Mouse (Mus musculus) midbrain, embryonic 16.5 days (tissue): ENCODE measurements at regions not wholly inside any gene's neighbourhood (a gene's known extent, or its start where the extent isn't known, plus 50 kb on each side); places are given as distances from the start of the nearest gene placed in this dataset.

ENCODE experiments used
- ATAC-seq: fragments of 200-750 bp; cut with Nextera tagmentation; 2 replicates; pipeline ENCODE4 v1.8.0; 2017; ENCODE audit warnings: moderate TSS enrichment
- H3K27ac ChIP-seq: fragments of 300-500 bp; sonication (generic); 2 replicates; pipeline ENCODE4 v1.5.1; 2014; ENCODE audit warnings: mild to moderate bottlenecking, low read length, mixed read lengths
- H3K27me3 ChIP-seq: fragments of 300-500 bp; sonication (generic); 2 replicates; pipeline ENCODE4 v1.6.1; 2014; ENCODE audit warnings: low read depth, low read length, mixed read lengths; ENCODE audit not compliant: control insufficient read depth, insufficient read depth
- H3K36me3 ChIP-seq: fragments of 300-500 bp; sonication (generic); 2 replicates; pipeline ENCODE4 v1.6.1; 2014; ENCODE audit warnings: mild to moderate bottlenecking, low read length, moderate library complexity, mixed read lengths; ENCODE audit not compliant: control insufficient read depth, insufficient read depth
- H3K4me1 ChIP-seq: fragments of 300-500 bp; sonication (generic); 2 replicates; pipeline ENCODE4 v1.6.1; 2014; ENCODE audit warnings: mild to moderate bottlenecking, low read length, mixed read lengths; ENCODE audit not compliant: control insufficient read depth, insufficient read depth
- H3K4me2 ChIP-seq: fragments of 300-500 bp; sonication (generic); 2 replicates; pipeline ENCODE4 v1.6.1; 2014; ENCODE audit warnings: mild to moderate bottlenecking, low read length, mixed read lengths
- H3K4me3 ChIP-seq: fragments of 300-500 bp; sonication (generic); 2 replicates; pipeline ENCODE4 v1.5.1; 2014; ENCODE audit warnings: low read depth, mild to moderate bottlenecking, low read length, moderate library complexity, mixed read lengths
- H3K9ac ChIP-seq: fragments of 300-500 bp; sonication (generic); 2 replicates; pipeline ENCODE4 v1.6.1; 2014; ENCODE audit warnings: low read depth, low read length, mixed read lengths
- H3K9me3 ChIP-seq: fragments of 300-500 bp; sonication (generic); replicated peaks from 2 replicates; pipeline ENCODE4 v1.6.1; 2014; ENCODE audit warnings: mild to moderate bottlenecking, low read length, mixed read lengths; ENCODE audit not compliant: control insufficient read depth, poor library complexity, severe bottlenecking
- WGBS: fragments of 180-500 bp; shearing (Covaris S2); extraction: QIAGEN DNeasy Blood & Tissue Kit; methylation state at CpG from one replicate; pipeline ENCODE4 v1.1.7; 2014; 5-methylcytosine and 5-hydroxymethylcytosine counted together

DNA sequence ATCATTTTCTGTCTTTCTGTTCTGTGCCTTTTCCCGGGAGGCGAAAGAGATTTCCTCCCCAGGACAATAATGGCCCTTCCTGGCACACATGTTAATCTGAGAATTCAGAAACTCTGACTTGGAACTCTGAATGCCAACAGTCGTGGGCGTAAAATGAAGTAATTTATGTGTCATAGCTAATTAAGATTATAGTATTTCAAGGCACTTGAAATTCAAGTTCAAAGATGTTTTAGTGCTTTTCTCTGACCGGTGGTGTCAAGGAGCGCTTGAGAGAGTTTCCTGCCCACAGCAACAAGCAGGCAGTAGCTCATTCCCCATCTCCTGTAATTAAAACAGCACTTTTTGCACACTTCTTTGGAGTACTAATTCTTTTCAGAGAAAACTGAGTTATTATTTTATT lies 1465.9 kb downstream of the 4930444P10Rik start:
- no peaks in the 10 kb centered on the region for H3K9me3 ChIP-seq
- 56% methylated on average over 6 of the region's 6 CpGs for WGBS
- no peaks in the 10 kb centered on the region for H3K4me1 ChIP-seq
- no peak overlapping the region for H3K9ac ChIP-seq
- no peak overlapping the region for H3K4me2 ChIP-seq
- H3K36me3 ChIP-seq, result no peaks in the 10 kb centered on the region
- H3K27me3 ChIP-seq, result no peaks in the 10 kb centered on the region
- no peak overlapping the region for H3K4me3 ChIP-seq
- no peak for ATAC-seq
- no peak overlapping the region for H3K27ac ChIP-seq

DNA sequence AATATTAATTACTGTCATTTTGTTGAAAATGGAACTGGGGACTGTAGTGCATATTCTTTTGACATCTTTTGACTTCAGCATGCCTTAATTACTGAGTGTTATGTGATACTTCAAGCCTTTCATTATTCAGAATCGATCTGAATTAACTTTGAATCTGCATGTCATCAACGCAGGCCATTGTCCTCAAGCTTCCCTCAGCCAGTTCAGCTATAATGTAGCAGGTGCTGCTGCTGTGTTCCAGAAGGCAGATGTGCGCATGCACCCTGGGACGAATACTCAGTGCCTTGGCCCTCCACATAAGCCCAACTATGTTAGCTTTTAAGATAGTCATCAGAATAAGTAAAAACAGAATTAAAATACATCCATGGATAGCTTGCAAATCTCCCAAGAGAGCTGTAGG lies 1466.4 kb downstream of the 4930444P10Rik start:
- Histone ChIP-seq H3K36me3 (no peaks in the 10 kb centered on the region), H3K27ac (no peak overlapping the region), H3K9me3 (no peaks in the 10 kb centered on the region), H3K9ac (no peak overlapping the region), H3K4me3 (no peak overlapping the region), H3K4me1 (no peaks in the 10 kb centered on the region), H3K27me3 (no peaks in the 10 kb centered on the region), H3K4me2 (no peak overlapping the region)
- WGBS, result 61% methylated on average over 4 of the region's 4 CpGs
- no peak for ATAC-seq

DNA sequence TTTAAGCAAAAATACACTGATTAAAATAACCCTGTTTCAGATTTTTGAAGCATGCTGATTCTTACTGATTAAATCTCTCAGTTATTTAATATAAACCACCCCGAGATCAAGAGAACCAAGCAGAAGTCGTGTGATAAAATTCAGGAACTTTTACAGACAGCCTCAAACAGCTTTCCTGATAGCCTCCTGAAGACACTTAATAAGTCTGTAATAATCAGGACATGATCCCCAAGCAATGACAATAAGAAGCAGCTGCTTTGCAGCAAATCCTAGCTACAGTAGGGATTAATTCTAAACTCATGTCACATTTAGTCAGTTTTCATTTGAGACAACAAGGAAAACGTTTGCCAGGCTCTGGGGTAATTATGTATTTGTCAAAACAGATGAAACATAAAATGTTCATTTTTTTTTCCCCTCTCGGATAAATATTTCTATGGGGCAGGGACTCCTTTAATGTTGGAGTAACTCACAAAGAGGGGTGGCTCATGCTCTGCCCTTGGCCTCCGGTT lies 1472.1 kb downstream of the 4930444P10Rik start:
- WGBS, result 53% methylated on average over 5 of the region's 5 CpGs
- Histone ChIP-seq H3K27me3 (no peaks in the 10 kb centered on the region), H3K4me3 (no peak overlapping the region), H3K27ac (no peak overlapping the region), H3K4me1 (no peaks in the 10 kb centered on the region), H3K4me2 (no peak overlapping the region), H3K36me3 (no peaks in the 10 kb centered on the region), H3K9ac (no peak overlapping the region), H3K9me3 (no peaks in the 10 kb centered on the region)
- 0 out of 2 replicates have a peak, but pooled peaks have one; percentile 36 for ATAC-seq

DNA sequence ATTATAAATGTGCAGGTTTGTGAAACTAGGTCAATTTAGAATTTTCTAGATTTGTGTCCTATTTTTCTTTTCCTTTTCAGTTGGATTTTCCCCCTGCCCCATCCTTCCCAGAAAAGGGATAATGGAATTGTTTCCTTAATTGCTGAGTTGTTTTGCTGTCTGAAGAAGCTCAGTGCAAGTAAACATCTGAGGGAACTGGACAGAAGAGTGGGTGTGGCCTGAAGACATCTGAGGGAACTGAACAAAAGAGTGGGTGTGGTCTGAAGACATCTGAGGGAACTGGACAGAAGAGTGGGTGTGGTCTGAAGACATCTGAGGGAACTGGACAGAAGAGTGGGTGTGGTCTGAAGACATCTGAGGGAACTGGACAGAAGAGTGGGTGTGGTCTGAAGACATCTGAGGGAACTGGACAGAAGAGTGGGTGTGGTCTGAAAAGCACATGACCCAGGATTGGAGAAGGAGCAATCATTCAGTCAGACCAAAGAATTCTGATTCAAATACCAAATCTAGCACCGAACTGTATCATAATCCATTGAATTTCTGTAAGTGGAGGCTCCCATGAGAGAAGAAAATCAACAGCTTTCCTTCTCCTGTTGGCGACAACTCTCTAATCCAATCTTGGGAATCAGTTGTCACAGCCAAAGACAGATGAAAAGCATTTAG lies 1479.8 kb downstream of the 4930444P10Rik start:
- Histone ChIP-seq H3K27me3 (no peaks in the 10 kb centered on the region), H3K4me3 (no peak overlapping the region), H3K4me2 (no peak overlapping the region), H3K9ac (no peak overlapping the region), H3K36me3 (no peaks in the 10 kb centered on the region), H3K27ac (no peak overlapping the region), H3K9me3 (no peaks in the 10 kb centered on the region), H3K4me1 (no peaks in the 10 kb centered on the region)
- no peak for ATAC-seq
- 96% methylated on average over 2 of the region's 2 CpGs for WGBS

DNA sequence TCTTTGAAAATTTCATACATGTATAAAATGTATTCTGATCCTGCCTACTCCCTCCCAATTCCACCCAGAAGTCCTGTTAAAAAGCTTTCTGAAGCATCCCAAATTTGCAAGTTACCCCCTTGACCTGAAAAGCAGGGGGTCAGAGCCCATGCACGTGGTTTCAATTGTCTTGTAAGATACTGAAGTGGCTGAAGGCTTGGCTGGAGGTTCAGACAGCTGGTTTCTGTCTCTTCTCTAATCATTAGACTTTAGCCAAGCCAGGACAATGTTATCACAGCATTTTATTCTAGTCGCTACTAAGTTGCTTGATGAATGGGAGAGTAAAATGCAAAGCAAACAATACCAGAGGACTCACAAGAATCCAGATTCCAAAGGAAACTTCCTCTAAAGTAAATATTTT lies 1484.1 kb downstream of the 4930444P10Rik start:
- Histone ChIP-seq H3K9ac (no peak overlapping the region), H3K4me2 (no peak overlapping the region), H3K4me3 (no peak overlapping the region), H3K9me3 (no peaks in the 10 kb centered on the region), H3K36me3 (no peaks in the 10 kb centered on the region), H3K27me3 (no peaks in the 10 kb centered on the region), H3K4me1 (no peaks in the 10 kb centered on the region), H3K27ac (no peak overlapping the region)
- 27% methylated on average over 2 of the region's 2 CpGs for WGBS
- no peak for ATAC-seq

DNA sequence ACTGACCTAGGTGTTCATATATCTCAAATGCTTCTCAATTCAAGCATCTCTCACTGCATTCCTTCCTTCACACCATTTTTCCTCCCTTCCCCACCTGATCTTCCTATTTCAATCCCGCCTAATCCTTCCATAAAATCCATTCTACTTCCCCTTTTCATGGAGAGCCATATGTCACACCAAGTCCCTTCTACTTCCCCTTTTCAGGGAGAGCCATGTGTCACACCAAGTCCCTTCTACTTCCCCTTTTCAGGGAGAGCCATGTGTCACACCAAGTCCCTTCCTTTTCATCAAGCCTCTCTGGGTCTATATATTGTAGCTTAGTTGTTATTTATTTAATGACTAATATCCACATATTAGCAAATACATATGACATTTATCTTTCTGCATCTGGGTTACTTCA lies 1497.2 kb downstream of the 4930444P10Rik start:
- no peaks in the 10 kb centered on the region for H3K4me1 ChIP-seq
- no peaks in the 10 kb centered on the region for H3K9me3 ChIP-seq
- WGBS, result 62% methylated on average over 1 of the region's 1 CpGs
- no peaks in the 10 kb centered on the region for H3K27me3 ChIP-seq
- H3K36me3 ChIP-seq, result no peaks in the 10 kb centered on the region
- H3K4me3 ChIP-seq, result no peak overlapping the region
- ATAC-seq, result no peak
- no peak overlapping the region for H3K27ac ChIP-seq
- no peak overlapping the region for H3K9ac ChIP-seq
- H3K4me2 ChIP-seq, result no peak overlapping the region

DNA sequence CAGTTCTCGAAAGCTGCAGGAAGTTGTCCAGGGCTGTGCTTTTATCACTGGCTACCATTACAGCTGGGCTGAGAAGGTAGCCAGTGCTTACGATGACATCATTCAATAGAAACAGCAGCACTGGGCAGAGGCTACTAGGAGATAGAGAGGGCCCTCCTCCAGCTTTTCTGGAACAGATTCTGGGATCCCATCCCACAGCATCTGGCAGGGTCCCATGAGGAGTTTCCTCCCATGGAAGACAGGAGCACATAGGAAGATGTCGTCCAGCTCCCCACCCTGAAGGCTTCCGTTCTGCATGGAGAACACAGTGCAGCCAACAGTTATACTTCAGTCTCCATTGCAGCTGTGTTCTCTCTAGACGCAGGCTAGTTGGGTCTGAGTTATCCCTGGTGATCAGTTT lies 1503.2 kb downstream of the 4930444P10Rik start:
- Histone ChIP-seq H3K4me2 (no peak overlapping the region), H3K36me3 (no peaks in the 10 kb centered on the region), H3K4me3 (no peak overlapping the region), H3K27ac (no peak overlapping the region), H3K9ac (no peak overlapping the region), H3K9me3 (no peaks in the 10 kb centered on the region), H3K4me1 (no peaks in the 10 kb centered on the region), H3K27me3 (no peaks in the 10 kb centered on the region)
- WGBS, result 94% methylated on average over 5 of the region's 5 CpGs
- no peak for ATAC-seq

DNA sequence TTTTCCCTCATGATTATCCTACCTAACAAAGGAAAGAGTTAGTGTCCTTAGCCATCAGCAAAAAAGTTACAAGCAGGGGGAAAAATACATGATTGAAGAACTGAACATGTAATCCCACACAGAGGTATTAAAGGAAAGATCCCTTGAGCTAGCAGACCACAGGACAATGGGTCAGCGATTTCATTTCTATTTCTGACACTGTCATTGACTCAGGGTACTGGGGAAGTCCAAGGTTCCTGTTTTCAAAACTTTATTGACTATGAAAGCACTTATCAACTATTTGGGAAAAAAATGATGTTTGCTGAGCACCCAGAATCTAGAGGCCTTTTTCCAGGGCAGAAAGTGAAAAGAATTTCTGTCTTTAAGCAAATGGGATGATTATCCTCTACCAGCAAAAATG lies 1513.7 kb downstream of the 4930444P10Rik start:
- Histone ChIP-seq H3K36me3 (no peaks in the 10 kb centered on the region), H3K27me3 (no peaks in the 10 kb centered on the region), H3K9me3 (no peaks in the 10 kb centered on the region), H3K4me3 (no peak overlapping the region), H3K27ac (no peak overlapping the region), H3K4me2 (no peak overlapping the region), H3K4me1 (no peaks in the 10 kb centered on the region), H3K9ac (no peak overlapping the region)
- 81% methylated on average over 1 of the region's 1 CpGs for WGBS
- ATAC-seq, result no peak

DNA sequence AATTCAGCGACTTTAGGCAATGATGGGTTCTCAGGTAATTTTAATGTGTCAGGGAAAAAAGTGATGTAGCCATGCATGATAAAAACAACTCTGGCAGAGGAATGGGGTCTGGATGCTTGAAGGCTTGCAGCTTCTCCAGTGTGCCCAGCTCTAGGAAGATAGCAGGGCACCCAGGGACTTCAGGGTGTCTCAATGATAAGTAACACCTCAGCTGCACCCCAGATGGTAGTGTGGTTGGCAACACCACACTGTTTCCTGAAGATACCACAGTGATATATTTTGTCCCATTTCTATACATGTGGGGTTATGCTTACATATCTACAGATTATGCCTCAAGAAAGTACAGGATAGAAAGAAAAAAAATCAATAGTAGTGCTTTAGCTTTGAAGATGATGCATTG lies 1516.9 kb downstream of the 4930444P10Rik start:
- no peaks in the 10 kb centered on the region for H3K36me3 ChIP-seq
- H3K9me3 ChIP-seq, result no peaks in the 10 kb centered on the region
- WGBS, result 95% methylated on average over 1 of the region's 1 CpGs
- H3K4me2 ChIP-seq, result no peak overlapping the region
- H3K27ac ChIP-seq, result no peak overlapping the region
- H3K27me3 ChIP-seq, result no peaks in the 10 kb centered on the region
- no peak for ATAC-seq
- H3K9ac ChIP-seq, result no peak overlapping the region
- H3K4me1 ChIP-seq, result no peaks in the 10 kb centered on the region
- no peak overlapping the region for H3K4me3 ChIP-seq
